Mouse (Mus musculus) embryonic facial prominence, embryonic 10.5 days (tissue): ENCODE data around the gene Zfhx3. TPM values are rescaled to one million over a fixed set of nuclear protein-coding genes. Genes with fewer than 3 reads are reported as not detected.
A peak's percentile ranks its signal among the peaks of the same experiment; 100 is the strongest.

ENCODE experiments used
- DNase-seq: peaks from one replicate; pipeline ENCODE4 v3.0.0-alpha.2; 2017; ENCODE audit warnings: low spot score
- H3K27ac ChIP-seq: fragments of 300-500 bp; sonication (generic); replicated peaks from 2 replicates; pipeline ENCODE4 v1.5.1; 2016; ENCODE audit warnings: mild to moderate bottlenecking
- H3K27me3 ChIP-seq: fragments of 300-500 bp; sonication (generic); replicated peaks from 2 replicates; pipeline ENCODE4 v1.6.1; 2016; ENCODE audit warnings: low read depth, mild to moderate bottlenecking; ENCODE audit not compliant: poor library complexity, severe bottlenecking
- H3K36me3 ChIP-seq: fragments of 300-500 bp; sonication (generic); replicated peaks from 2 replicates; pipeline ENCODE4 v1.6.1; 2016; ENCODE audit warnings: mild to moderate bottlenecking, moderate library complexity
- H3K4me1 ChIP-seq: fragments of 300-500 bp; sonication (generic); 2 replicates; pipeline ENCODE4 v1.6.1; 2016
- H3K4me3 ChIP-seq: fragments of 300-500 bp; sonication (generic); 2 replicates; pipeline ENCODE4 v1.5.1; 2016; ENCODE audit warnings: mild to moderate bottlenecking, moderate library complexity
- H3K9me3 ChIP-seq: fragments of 300-500 bp; sonication (generic); 2 replicates; pipeline ENCODE4 v1.6.1; 2016; ENCODE audit warnings: mild to moderate bottlenecking
- WGBS: fragments of 180-500 bp; shearing (Covaris S2); methylation state at CpG from one replicate; pipeline ENCODE4 v1.1.7; 2016; 5-methylcytosine and 5-hydroxymethylcytosine counted together
- polyA plus RNA-seq: library from polyadenylated mRNA; unstranded; fragments of >200 nt; fragmentation: Nextera tagmentation; extraction: Ambion mirVana; gene quantifications from 2 replicates; pipeline ENCODE4 v1.2.1, GENCODE M21; 2016

The Zfhx3 gene
- polyA plus RNA-seq, 1 experiment from 2014 or later: 18.8 TPM

DNA sequence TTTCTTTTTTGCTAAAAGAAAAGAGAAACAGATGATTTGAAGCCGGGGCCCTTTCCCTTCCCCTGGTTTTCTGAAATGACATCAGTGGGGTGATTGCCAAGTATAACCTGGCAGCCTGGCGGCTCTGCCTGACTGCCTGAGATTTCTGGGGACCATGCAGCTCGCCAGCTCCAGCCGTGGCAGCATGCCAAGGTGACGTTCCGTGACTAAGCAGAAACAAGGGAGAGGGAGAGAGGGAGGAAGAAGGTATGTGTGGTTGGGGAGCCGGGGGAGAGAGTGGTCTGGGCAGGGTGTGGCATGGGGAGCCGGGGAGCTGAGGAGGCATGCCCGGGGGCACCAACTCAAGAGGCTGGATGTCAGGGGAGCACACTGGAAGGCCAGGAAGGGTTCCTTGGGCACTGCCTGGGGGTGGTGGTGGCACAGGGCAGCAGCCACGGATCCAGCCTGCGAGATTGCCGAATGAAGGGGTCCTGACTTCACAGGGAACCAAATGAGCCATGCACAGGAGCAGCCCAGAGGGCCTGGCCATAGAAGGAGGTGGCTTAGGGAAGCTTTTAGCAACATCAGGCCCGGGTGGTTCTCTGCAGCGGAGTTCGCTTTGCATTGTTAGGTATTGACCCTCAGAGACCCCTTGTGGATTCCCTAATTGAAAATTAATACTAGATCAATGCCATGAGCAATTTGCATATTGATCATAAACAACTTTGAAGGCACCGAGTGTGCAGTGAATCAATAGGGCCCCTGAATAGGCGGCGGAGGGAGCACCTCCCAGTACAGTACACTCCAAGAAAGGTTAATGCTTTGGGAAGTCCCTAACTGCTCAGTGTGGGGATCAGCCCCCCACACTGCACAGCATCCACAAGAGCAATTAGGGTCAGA lies 954.3 kb downstream of the Zfhx3 start:
- no peak for DNase-seq
- peaks cover 62% of the 10 kb centered on the region for H3K4me1 ChIP-seq
- peaks cover 16% of the 10 kb centered on the region; the same call in 1 of the 2 replicates for H3K27me3 ChIP-seq
- 56% methylated on average over 18 of the region's 18 CpGs for whole genome bisulfite sequencing
- no peaks in the 10 kb centered on the region for H3K9me3 ChIP-seq
- no peak overlapping the region for H3K4me3 ChIP-seq
- H3K36me3 ChIP-seq: peaks cover 13% of the 10 kb centered on the region
- H3K27ac ChIP-seq: peak overlapping the region; percentile 31; the same call in 1 of the 2 replicates

DNA sequence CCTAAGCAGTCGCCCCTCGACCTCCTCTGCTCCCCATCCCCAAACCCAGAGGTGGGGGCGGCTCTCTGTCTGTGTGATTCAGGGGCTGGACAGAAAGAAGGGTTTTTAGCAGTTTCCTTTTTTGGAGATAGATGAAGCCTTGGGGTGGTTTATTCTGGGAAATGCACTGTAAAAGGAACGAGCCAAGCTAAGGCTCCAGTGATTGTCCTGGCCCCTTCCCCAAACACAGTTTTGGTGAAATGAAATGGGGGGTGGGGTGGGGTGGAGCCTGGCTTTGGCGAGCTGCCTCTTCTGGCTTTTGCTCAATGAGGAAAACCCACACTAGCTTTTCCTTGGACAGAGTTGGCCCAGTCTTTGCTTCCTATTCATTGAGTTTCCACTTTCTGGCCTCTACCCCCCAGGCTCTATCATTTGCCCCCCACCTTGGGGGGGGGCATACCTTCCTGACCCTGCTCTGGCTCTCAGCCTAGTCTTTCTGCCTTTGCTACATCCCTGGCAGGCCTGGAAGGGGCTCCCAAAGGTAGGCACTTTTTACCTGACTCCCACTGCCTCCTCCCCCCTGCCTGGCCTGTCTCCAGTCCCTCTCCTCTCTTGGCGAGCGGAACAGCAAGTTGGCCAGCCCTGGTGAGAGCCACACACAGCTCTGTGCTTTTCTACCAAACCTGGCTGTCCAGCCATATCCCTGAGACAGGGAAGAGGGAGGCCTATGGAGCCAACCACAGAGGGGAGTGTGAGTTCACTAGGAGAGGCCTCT lies 955.1 kb downstream of the Zfhx3 start:
- Histone ChIP-seq H3K9me3 (no peaks in the 10 kb centered on the region), H3K36me3 (peaks cover 13% of the 10 kb centered on the region), H3K27me3 (peaks cover 24% of the 10 kb centered on the region; the same call in 1 of the 2 replicates), H3K27ac (peak overlapping the region; percentile 16; the same call in 1 of the 2 replicates), H3K4me3 (no peak overlapping the region), H3K4me1 (peaks cover 68% of the 10 kb centered on the region)
- no peak for DNase-seq
- WGBS: 58% methylated on average over 7 of the region's 7 CpGs

- H3K4me1 ChIP-seq: peaks cover 85% of the 10 kb centered on the region
- WGBS: 76% methylated on average over 14 of the region's 14 CpGs
These were observed 956.9 kb downstream of the Zfhx3 start for GRCm38 (mm10) chr8:108899251-108899771.

DNA sequence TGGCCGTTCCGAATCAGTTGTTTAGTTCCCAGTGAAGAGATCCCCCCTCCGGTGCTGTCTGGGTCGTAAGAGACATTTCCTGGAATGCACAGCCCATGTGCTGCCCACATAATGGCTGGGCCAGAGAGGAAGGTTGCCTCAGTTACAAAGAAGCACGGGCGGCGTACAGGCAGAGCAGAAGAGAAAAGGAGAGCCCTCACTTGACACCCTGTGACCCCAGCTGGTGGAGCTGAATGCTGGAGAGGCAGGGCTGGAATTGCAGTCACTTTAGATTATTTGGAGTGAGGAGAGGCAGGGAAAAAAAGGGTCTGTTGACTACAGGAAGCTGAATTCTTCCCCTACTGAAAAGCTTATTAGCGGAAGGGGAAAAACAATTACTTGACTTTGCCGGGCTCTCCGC lies 958.1 kb downstream of the Zfhx3 start:
- peak overlapping the region; percentile 79 for H3K27ac ChIP-seq
- peaks cover 37% of the 10 kb centered on the region; the same call in 1 of the 2 replicates for H3K27me3 ChIP-seq
- peak; percentile 72 for DNase-seq
- H3K4me1 ChIP-seq: peaks cover 89% of the 10 kb centered on the region
- H3K36me3 ChIP-seq: peaks cover 15% of the 10 kb centered on the region; the same call in 1 of the 2 replicates
- no peak overlapping the region for H3K4me3 ChIP-seq
- WGBS: 23% methylated on average over 10 of the region's 10 CpGs
- no peaks in the 10 kb centered on the region for H3K9me3 ChIP-seq

More at GRCm38 (mm10) chr8:108899251-108899771, 956.9 kb downstream of the Zfhx3 start:
- peaks cover 15% of the 10 kb centered on the region; the same call in 1 of the 2 replicates for H3K36me3 ChIP-seq
- H3K27ac ChIP-seq: peak overlapping the region; percentile 79; the same call in 1 of the 2 replicates
- H3K4me3 ChIP-seq: no peak overlapping the region
- DNase-seq: no peak
- H3K27me3 ChIP-seq: peaks cover 37% of the 10 kb centered on the region; the same call in 1 of the 2 replicates
- H3K9me3 ChIP-seq: no peaks in the 10 kb centered on the region

DNA sequence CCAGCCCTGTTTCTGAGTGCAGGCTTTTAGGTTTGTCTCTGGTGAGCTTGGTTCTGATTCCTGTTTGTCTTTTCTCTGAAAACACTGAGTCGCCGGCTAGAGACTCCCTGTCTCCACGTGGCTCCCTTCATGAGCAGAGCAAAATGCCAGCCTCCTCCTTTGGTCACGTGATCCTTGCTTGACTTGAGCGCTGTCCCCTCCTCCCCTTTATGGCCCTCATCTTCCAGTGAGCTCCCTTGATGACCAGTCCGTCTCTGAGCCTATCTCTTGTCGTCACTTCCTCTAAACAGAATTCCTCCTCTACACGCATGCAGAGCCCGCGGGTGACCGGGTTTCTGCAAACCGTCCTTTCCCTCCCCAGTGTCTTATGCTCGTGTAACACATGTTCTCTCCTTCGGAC lies 958.8 kb downstream of the Zfhx3 start:
- Histone ChIP-seq H3K4me3 (no peak overlapping the region), H3K27ac (peak overlapping the region; percentile 79)

DNA sequence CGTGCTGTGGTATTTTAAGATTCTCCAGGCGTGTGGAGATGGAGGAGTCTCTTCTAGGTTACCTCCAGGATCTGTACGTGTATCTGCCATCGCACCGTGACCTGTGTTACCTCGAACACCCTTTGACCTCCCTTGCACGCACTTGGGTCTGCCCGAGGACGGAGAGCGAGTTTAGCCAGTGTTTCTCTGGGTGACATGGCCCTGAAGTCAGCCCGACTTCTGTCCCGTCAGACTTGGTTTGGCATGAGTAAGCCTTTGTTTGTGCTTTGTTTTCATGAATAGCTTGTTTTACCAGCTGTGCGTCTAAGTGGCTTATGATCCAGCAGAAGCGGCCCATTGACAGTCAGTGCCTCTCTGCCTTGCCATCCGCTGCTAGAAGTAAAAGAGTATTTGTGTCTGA lies 961.1 kb downstream of the Zfhx3 start:
- 59% methylated on average over 15 of the region's 15 CpGs for WGBS
- Histone ChIP-seq H3K36me3 (peaks cover 22% of the 10 kb centered on the region; the same call in 1 of the 2 replicates), H3K9me3 (no peaks in the 10 kb centered on the region), H3K27ac (no peak overlapping the region), H3K27me3 (peaks cover 34% of the 10 kb centered on the region; the same call in 1 of the 2 replicates), H3K4me1 (peaks cover 89% of the 10 kb centered on the region), H3K4me3 (no peak overlapping the region)
- no peak for DNase-seq

More for the DNA sequence above, 958.8 kb downstream of the Zfhx3 start:
- peaks cover 14% of the 10 kb centered on the region; the same call in 1 of the 2 replicates for H3K36me3 ChIP-seq
- H3K4me1 ChIP-seq: peaks cover 89% of the 10 kb centered on the region
- DNase-seq: no peak
- peaks cover 37% of the 10 kb centered on the region; the same call in 1 of the 2 replicates for H3K27me3 ChIP-seq
- H3K9me3 ChIP-seq: no peaks in the 10 kb centered on the region
- 66% methylated on average over 14 of the region's 14 CpGs for WGBS

DNA sequence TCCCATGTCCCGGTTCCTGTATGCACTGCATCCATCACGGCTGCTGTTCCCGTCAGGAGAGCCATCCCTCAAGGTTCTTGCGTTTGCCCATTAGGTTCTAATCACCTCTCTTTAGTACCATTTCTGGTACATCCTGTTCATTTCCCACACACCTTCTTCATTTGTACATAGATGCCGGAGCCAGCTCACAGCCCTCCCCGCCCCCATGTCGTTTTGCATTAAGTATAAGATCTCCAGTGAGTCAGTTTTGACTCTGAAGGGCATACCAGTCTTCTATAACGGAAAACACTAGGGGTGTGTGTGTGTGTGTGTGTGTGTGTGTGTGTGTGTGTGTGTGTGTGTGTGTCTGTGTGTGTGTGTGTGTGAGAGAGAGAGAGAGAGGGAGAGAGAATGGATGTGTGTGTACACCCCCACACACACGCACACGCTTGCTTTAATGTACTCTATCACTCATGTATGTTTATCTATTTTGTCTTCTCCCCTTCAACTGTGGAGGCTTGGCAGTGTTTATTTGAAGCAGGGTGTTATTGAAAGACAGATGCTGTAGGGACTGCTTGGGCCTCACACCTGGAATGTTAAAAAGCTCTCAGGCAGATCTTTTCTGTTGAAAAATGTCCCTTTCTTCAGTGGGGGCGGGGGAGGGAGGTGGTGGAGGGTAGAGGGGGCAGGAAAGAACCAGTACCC lies 962.0 kb downstream of the Zfhx3 start:
- Histone ChIP-seq H3K27me3 (peaks cover 25% of the 10 kb centered on the region; the same call in 1 of the 2 replicates), H3K27ac (no peak overlapping the region; the same call in 1 of the 2 replicates)
- 67% methylated on average over 11 of the region's 11 CpGs for WGBS

GRCm38 (mm10) chr8:108908066-108908465 lies 965.6 kb downstream of the Zfhx3 start:
- 84% methylated on average over 9 of the region's 9 CpGs for WGBS
- Histone ChIP-seq H3K27me3 (peaks cover 7% of the 10 kb centered on the region; the same call in 1 of the 2 replicates), H3K9me3 (no peaks in the 10 kb centered on the region), H3K27ac (no peak overlapping the region; the same call in 1 of the 2 replicates), H3K4me1 (peaks cover 70% of the 10 kb centered on the region), H3K4me3 (no peak overlapping the region), H3K36me3 (peaks cover 15% of the 10 kb centered on the region; the same call in 1 of the 2 replicates)
- no peak for DNase-seq

More for the DNA sequence above, 962.0 kb downstream of the Zfhx3 start:
- no peak for DNase-seq
- H3K36me3 ChIP-seq: peaks cover 17% of the 10 kb centered on the region; the same call in 1 of the 2 replicates
- no peak overlapping the region for H3K4me3 ChIP-seq
- peaks cover 92% of the 10 kb centered on the region for H3K4me1 ChIP-seq
- H3K9me3 ChIP-seq: no peaks in the 10 kb centered on the region

DNA sequence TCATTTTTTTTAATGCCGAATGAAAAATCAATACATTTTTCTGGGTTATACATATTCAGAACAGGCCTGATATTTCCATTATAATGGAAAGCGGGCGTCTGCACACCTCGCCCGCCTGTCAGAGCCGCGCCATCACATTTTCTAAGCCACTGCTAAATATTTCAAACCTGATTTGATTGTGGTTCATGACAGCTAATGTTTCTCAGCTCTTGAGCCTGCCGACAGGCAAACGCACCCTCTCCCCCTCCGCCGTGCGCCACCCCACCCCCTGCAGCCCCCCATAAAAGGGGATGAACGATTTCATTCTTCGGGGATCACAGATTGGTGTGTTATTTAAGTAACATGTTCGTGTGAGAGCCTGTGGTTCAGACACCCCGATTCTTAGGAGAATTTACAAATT lies 966.1 kb downstream of the Zfhx3 start:
- Histone ChIP-seq H3K27ac (no peak overlapping the region), H3K4me3 (no peak overlapping the region), H3K36me3 (peaks cover 10% of the 10 kb centered on the region; the same call in 1 of the 2 replicates), H3K27me3 (peaks cover 2% of the 10 kb centered on the region; the same call in 1 of the 2 replicates), H3K4me1 (peaks cover 66% of the 10 kb centered on the region), H3K9me3 (no peaks in the 10 kb centered on the region)
- DNase-seq: no peak
- WGBS: 87% methylated on average over 16 of the region's 16 CpGs

GRCm38 (mm10) chr8:108909035-108909434 lies 966.6 kb downstream of the Zfhx3 start:
- H3K36me3 ChIP-seq: peaks cover 12% of the 10 kb centered on the region
- H3K27ac ChIP-seq: no peak overlapping the region
- no peak for DNase-seq
- no peaks in the 10 kb centered on the region for H3K9me3 ChIP-seq
- WGBS: 74% methylated on average over 9 of the region's 9 CpGs
- H3K4me3 ChIP-seq: no peak overlapping the region
- H3K27me3 ChIP-seq: no peaks in the 10 kb centered on the region; the same call in 1 of the 2 replicates
- peaks cover 61% of the 10 kb centered on the region for H3K4me1 ChIP-seq

GRCm38 (mm10) chr8:108909455-108909854 lies 967.0 kb downstream of the Zfhx3 start:
- Histone ChIP-seq H3K36me3 (peaks cover 16% of the 10 kb centered on the region), H3K27ac (no peak overlapping the region), H3K4me1 (peaks cover 56% of the 10 kb centered on the region), H3K9me3 (no peaks in the 10 kb centered on the region), H3K4me3 (no peak overlapping the region), H3K27me3 (no peaks in the 10 kb centered on the region; the same call in 1 of the 2 replicates)
- WGBS: 88% methylated on average over 2 of the region's 2 CpGs
- no peak for DNase-seq
